Mouse (Mus musculus): ENCODE data around the gene Abcb8. TPM values are rescaled to one million over a fixed set of nuclear protein-coding genes. Genes with fewer than 3 reads are reported as not detected.

Gene Abcb8
- polyA plus RNA-seq, 1 experiment from 2014 or later, result 48.6 TPM

DNA sequence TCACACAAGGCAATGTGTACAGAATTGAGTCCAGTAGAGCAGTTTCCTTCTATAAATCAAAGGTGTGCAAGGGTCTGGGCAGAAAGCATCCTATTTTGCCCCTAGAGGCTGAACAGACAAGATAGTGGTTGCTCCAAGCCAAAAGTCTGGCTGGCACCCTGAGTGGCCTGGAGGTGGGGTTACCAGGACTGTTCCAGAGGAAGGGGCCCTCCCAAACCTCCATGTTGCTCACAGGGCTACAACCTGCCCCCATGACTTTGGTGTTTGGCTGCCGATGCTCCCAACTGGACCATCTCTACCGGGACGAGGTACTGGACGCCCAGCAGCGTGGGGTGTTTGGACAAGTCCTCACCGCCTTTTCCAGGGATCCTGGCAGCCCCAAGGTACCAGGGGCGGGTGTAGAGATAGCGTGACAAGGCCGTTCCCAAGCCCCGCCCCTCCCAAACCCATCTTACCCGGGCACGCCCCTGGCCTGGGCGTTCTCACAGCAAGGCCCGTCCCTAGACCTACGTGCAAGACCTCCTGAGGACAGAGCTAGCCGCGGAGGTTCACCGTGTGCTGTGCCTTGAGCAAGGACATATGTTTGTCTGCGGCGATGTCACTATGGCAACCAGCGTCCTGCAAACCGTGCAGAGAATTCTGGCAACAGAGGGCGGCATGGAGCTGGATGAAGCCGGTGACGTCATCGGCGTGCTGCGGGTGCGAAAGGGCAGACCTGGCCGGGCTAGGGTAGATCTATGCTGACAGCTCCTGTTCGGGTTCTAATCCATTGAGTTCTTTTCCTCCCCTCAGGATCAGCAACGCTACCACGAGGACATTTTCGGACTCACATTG is 10.2 kb upstream of the Abcb8 start:
- DNase-seq (ENCODE audit: low spot score) (peak; percentile 94), ATAC-seq (replicated peaks; ENCODE audit: low FRiP score, low read depth) (peak; percentile 89)
- Histone ChIP-seq H3K4me3 (replicated peaks; ENCODE audit: low read depth, low read length) (peak overlapping the region; percentile 32), H3K4me1 (replicated peaks; ENCODE audit: insufficient read depth, low read length) (peaks cover 20% of the 10 kb centered on the region), H3K36me3 (ENCODE audit: insufficient read depth, low read length) (no peaks in the 10 kb centered on the region), H3K27me3 (ENCODE audit: insufficient read depth, low read length) (peaks cover 6% of the 10 kb centered on the region; the same call in 1 of the 2 replicates), H3K9ac (ENCODE audit: low read depth, low read length) (peak overlapping the region; percentile 41), H3K27ac (no peak overlapping the region), H3K9me3 (replicated peaks; ENCODE audit: low read length) (no peaks in the 10 kb centered on the region), H3K4me2 (ENCODE audit: low read length) (peak overlapping the region; percentile 55)
- peak; percentile 71 for TF ChIP-seq CTCF (IDR thresholded peaks at IDR 0.05; ENCODE audit: low read depth)
- WGBS, result 5% methylated on average over 34 of the region's 34 CpGs

GRCm38 (mm10) chr5:24384407-24384806 is 9.1 kb upstream of the Abcb8 start:
- Histone ChIP-seq H3K27me3 (ENCODE audit: insufficient read depth, low read length) (peaks cover 6% of the 10 kb centered on the region; the same call in 1 of the 2 replicates), H3K9me3 (replicated peaks; ENCODE audit: low read length) (no peaks in the 10 kb centered on the region), H3K36me3 (ENCODE audit: insufficient read depth, low read length) (no peaks in the 10 kb centered on the region), H3K4me1 (replicated peaks; ENCODE audit: insufficient read depth, low read length) (peaks cover 22% of the 10 kb centered on the region), H3K4me3 (replicated peaks; ENCODE audit: low read depth, low read length) (no peak overlapping the region), H3K27ac (0 out of 2 replicates have a peak overlapping the region, but pooled peaks have one; percentile 16), H3K4me2 (ENCODE audit: low read length) (peak overlapping the region; percentile 55; the same call in 1 of the 2 replicates), H3K9ac (ENCODE audit: low read depth, low read length) (no peak overlapping the region)
- 26% methylated on average over 6 of the region's 6 CpGs for WGBS
- DNase-seq (ENCODE audit: low spot score), result peak; percentile 58
- no peak for ATAC-seq (replicated peaks; ENCODE audit: low FRiP score, low read depth)
- no peak for TF ChIP-seq CTCF (IDR thresholded peaks at IDR 0.05; ENCODE audit: low read depth)

- Histone ChIP-seq H3K9me3 (replicated peaks; ENCODE audit: low read length) (no peaks in the 10 kb centered on the region), H3K4me1 (replicated peaks; ENCODE audit: insufficient read depth, low read length) (peaks cover 22% of the 10 kb centered on the region), H3K27me3 (ENCODE audit: insufficient read depth, low read length) (peaks cover 6% of the 10 kb centered on the region; the same call in 1 of the 2 replicates), H3K4me3 (replicated peaks; ENCODE audit: low read depth, low read length) (no peak overlapping the region), H3K36me3 (ENCODE audit: insufficient read depth, low read length) (no peaks in the 10 kb centered on the region), H3K27ac (no peak overlapping the region), H3K4me2 (ENCODE audit: low read length) (no peak overlapping the region), H3K9ac (ENCODE audit: low read depth, low read length) (no peak overlapping the region)
- TF ChIP-seq CTCF (IDR thresholded peaks at IDR 0.05; ENCODE audit: low read depth), result no peak
- DNase-seq (ENCODE audit: low spot score) (no peak), ATAC-seq (replicated peaks; ENCODE audit: low FRiP score, low read depth) (no peak)
- WGBS, result 93% methylated on average over 5 of the region's 5 CpGs
Observed at GRCm38 (mm10) chr5:24385374-24385773, 8.1 kb upstream of the Abcb8 start.

DNA sequence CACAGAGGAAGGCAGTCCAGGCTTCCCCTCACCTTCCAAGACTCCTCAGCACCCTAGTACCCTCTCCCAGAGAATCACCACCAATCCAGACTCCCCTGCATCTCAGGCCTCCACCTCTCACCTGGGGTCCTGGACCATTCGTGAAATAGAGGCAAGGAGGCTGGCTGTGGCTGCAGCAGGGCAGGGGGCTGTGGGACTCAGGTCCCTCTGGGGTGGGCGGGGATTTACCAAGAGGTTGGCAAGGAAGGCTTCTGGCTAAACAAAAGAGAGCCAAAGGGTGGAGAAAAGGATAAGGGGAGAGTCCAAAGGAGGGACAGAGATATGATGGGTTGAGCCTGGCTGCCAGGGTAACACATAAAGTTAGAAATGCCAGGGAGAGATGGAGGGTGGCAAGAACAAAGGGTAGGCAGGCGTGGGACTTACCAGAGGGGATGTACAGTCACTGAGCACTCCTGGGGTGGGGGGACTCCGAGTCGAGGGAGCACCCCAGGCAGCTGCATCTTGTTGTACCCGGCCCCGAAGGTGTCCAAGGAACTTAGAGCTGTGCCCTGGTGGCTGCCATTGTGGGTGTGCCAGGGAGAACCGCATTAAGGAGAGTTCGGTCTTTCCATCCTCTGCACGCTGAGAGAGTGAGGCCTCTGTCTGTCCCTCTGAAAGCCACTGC is 7.4 kb upstream of the Abcb8 start:
- H3K27ac ChIP-seq, result no peak overlapping the region
- 91% methylated on average over 10 of the region's 10 CpGs for WGBS
- ATAC-seq (replicated peaks; ENCODE audit: low FRiP score, low read depth), result no peak
- no peaks in the 10 kb centered on the region for H3K9me3 ChIP-seq (replicated peaks; ENCODE audit: low read length)
- H3K4me3 ChIP-seq (replicated peaks; ENCODE audit: low read depth, low read length), result no peak overlapping the region
- H3K9ac ChIP-seq (ENCODE audit: low read depth, low read length), result no peak overlapping the region
- TF ChIP-seq CTCF (IDR thresholded peaks at IDR 0.05; ENCODE audit: low read depth), result no peak
- peaks cover 6% of the 10 kb centered on the region; the same call in 1 of the 2 replicates for H3K27me3 ChIP-seq (ENCODE audit: insufficient read depth, low read length)
- H3K4me1 ChIP-seq (replicated peaks; ENCODE audit: insufficient read depth, low read length), result peaks cover 22% of the 10 kb centered on the region
- no peak overlapping the region for H3K4me2 ChIP-seq (ENCODE audit: low read length)
- DNase-seq (ENCODE audit: low spot score), result no peak
- no peaks in the 10 kb centered on the region for H3K36me3 ChIP-seq (ENCODE audit: insufficient read depth, low read length)

- H3K36me3 ChIP-seq (ENCODE audit: insufficient read depth, low read length), result no peaks in the 10 kb centered on the region
- H3K9ac ChIP-seq (ENCODE audit: low read depth, low read length), result peak overlapping the region; percentile 59
- H3K4me3 ChIP-seq (replicated peaks; ENCODE audit: low read depth, low read length), result peak overlapping the region; percentile 43
- peak; percentile 63 for DNase-seq (ENCODE audit: low spot score)
- ATAC-seq (replicated peaks; ENCODE audit: low FRiP score, low read depth), result no peak
- peaks cover 6% of the 10 kb centered on the region; the same call in 1 of the 2 replicates for H3K27me3 ChIP-seq (ENCODE audit: insufficient read depth, low read length)
- TF ChIP-seq CTCF (IDR thresholded peaks at IDR 0.05; ENCODE audit: low read depth), result peak; percentile 43; the same call in 1 of the 2 replicates
- H3K27ac ChIP-seq, result no peak overlapping the region; the same call in 1 of the 2 replicates
- H3K9me3 ChIP-seq (replicated peaks; ENCODE audit: low read length), result no peaks in the 10 kb centered on the region
- WGBS, result 1% methylated on average over 73 of the region's 73 CpGs
- H3K4me1 ChIP-seq (replicated peaks; ENCODE audit: insufficient read depth, low read length), result peaks cover 22% of the 10 kb centered on the region
- H3K4me2 ChIP-seq (ENCODE audit: low read length), result peak overlapping the region; percentile 94
Observed at GRCm38 (mm10) chr5:24387264-24388241, 5.9 kb upstream of the Abcb8 start.
